Mouse (Mus musculus): Measurements from ENCODE around the gene Obsl1.

Gene Obsl1

DNA sequence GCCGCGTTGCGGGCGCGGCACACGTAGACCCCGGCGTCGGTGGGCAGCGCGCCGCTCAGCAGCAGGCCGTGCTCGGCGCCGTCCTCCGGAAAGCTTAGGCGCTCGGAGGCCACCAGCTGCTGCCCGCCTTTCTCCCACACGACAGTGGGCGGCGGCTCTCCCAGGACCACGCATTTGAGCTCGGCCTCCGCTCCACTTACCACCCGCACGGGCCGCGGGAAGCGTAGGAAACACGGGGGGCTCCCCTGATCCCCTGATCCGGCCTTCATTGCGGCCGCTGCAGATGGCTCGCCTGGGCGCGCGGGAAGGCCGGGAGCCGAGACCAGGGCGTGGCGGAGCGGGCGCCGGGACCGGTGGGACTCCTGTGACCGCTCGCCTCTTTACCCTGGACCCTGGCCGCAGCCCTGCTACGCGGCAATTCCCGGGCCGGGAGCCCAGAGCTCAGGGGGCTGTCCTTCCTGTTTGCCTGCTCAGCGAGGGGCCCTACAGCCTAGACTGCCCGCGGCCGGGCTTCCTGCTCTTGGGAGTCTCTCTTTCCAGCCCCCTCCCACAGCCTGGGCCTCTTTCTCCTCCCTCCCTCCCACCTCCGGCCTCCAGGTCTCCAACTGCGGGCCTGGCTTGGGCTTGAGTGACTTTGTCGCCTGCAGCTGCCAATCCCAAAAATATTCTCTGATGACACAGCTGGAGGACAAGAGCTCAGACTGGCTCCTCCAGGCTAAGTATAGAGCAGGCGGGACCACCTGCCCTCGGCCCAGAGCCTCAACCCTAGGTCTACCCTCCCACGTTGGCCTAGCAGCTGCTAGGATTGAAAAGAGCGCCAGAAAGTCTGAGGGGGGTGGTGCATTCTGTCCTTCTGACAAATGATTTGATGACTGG is at the start of gene Obsl1:
Gene Obsl1, minus strand, starts transcription at position 497 of the 876 bp plus-strand sequence.
- DNase-seq (ENCODE audit: low spot score): peak; percentile 90

DNA sequence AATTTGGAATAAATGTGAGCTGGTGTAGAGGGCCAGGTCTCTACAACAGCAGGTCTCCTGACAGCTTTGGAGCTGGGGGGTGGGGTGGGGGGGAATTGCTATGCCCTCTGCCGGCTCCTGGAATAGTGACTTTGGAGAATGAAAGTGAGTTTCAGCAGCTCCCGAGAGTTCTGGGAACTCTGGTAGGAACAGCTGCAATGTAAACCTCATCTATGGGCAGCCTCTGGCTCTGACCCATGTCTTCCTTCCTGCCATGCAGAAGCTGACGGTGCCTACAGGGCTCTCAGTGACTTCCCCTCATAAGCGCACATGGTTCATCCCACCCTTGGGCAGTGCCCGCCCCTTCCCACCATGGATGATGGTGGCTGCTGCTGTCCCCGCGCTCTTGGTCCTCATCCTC is 49.4 kb upstream of the Obsl1 start:
- DNase-seq (ENCODE audit: low spot score): no peak

DNA sequence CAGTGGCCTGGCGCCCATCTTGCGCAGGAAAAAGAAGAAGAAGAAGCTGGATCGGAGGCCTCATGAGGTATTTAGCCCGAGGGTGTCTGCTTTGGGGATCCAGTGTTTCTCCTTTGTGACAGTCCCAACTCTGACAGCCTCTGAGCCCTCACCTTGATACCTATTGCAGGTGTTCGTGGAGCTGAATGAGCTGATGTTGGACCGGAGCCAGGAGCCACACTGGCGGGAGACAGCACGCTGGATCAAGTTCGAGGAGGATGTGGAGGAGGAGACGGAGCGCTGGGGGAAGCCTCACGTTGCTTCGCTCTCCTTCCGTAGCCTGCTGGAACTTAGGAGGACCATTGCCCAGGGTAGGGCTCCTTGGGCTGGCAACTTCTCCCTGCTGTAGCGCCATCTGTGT is 44.3 kb upstream of the Obsl1 start:
- no peak for DNase-seq (ENCODE audit: low spot score)

DNA sequence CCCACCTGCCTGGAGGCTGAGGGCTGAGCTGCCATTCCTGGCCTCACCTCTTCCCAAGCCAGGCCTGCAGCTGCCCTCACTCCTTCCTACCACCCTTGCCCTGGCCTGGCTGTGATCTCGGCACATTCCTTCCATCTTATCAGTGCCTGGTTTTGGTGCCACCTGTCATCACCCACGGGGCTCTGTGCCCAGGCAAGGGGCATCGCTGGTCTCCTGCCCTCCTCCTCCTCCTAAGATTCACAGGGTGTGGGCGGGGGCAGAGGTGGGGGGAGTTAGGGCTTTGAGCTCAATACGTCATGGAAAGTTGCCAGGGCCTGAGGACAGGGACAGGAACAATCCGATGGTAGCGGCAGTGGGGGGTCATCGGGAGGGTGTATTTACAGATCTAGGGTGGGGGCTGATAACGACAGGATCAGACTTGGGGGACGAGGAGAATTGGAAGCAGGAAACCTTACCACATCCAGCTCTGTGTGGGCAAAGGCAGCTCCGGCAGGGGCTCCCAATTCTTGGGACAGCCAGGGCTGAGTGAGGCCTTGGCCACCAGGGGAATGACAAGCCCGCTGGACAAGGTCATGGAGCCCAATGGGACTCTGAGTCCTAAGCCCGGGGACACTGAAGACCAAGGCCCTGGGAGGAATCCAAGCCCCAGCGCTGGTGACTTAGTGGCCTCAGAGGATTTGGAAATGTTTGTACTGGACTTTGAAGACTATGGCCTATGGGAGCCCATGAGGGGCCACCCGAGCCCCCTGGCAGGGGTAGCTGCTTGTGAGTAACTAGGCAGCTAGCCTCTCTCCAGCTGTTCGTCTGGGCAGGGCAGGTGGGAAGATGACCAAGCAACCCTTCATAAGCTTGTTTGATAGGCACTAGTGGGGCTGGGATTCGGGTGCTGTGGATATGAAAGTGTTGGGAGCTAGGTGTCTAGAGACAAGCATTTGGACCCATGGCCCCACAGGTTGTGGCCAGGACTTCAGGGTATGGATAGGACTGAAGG is 43.3 kb upstream of the Obsl1 start:
- DNase-seq (ENCODE audit: low spot score): no peak

DNA sequence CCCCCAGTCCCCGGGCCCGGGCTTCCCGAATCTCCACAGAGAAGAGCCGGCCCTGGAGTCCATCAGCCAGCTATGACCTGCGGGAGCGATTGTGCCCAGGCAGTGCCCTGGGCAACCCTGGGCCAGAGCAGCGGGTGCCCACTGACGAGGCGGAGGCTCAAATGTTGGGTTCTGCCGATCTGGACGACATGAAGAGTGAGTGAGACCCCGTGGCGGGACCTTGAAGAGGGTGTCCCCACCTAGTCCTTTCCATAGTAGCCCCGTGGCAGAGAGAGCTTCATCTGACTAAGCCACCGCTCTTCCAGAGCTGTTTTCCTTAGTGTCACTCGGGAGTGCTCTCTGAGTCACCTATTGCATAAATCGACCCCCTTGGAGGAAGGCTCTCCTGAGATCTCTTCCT is 42.6 kb upstream of the Obsl1 start:
- no peak for DNase-seq (ENCODE audit: low spot score)

DNA sequence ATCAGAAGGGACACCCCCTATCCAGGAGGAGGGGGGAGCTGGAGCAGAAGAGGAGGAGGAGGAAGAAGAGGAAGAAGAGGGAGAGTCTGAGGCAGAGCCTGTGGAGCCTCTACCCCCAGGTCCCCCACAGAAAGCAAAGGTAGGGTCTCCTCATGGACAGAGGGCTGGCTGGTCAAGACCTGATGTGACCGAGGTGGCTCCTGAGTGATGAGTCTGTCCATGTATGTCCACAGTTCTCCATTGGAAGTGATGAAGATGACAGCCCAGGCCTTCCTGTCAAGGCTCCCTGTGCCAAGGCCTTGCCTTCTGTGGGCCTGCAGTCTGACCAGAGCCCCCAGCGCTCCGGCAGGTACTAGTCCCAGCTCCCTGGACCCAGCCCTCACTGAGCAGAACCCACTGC is 41.8 kb upstream of the Obsl1 start:
- DNase-seq (ENCODE audit: low spot score): no peak

DNA sequence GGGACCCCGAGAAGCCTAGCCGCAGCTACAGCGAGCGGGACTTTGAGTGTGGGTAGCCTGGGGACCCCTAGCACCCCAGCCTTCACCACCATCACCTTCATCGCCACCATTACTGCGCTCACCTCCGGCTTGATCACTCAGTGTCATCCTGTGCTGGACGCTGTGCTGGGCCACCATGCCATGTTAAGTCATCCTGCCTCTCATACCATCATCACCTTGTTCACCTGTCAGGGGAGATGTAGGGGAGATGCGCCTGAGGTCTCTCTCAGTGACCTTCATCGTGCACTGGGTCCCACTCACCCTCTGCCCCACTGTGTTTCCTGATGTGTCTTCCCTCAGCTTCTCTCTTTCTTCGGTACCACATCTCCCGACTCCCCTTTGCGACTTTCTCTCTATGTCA is 41.1 kb upstream of the Obsl1 start:
- no peak for DNase-seq (ENCODE audit: low spot score)

DNA sequence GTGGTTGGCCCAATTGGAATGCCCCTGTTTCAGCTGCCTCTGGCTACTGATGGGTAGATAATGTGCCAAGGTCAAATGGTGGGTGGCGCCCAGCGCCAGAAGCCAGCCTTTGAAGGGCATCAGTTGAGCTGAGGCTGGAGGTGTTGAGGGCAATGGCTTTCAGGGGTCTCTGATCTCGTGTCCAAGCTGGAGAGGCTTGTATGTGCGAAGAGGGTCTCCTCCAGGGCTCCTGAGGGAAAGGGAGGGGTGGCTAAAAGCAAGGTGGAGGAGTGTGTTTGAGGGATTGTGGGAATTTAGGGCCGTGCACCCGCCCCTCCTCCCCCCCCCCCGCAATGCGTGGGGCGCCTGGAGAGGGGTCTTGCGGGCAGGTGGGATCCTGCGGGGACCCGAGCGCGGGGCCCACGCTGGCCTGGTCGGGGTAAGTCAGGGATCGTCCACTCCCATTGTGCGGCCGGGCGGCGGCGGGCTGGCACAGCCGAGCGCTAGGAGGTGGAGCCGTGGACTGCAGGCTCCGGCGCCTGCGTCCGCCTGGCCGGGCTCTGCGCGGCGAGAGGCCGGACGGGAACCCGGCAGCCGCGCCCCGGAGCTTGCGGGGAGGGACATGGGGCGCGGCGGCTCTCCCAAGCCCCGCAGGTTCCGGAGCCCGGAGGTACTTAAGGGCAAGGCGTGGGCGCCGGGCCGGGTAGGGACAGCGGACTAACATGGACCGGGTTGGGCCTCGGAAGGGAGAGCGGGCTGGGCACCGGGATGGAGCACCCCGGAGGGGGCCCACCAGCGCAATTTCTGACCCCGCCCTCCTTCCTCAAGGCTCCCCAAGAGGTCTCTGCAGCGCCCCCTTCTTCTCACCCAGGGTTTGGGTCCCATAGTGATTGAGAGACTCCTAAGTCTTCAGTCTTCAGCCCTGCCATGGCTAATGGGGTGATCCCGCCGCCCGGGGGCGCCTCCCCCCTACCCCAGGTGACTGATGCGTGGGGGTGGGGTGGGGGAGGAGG is 40.0 kb upstream of the Obsl1 start, which contains the start of gene Slc4a3:
Gene Slc4a3, plus strand, starts transcription at position 302 of the 992 bp plus-strand sequence.
- peak; percentile 78 for DNase-seq (ENCODE audit: low spot score)

DNA sequence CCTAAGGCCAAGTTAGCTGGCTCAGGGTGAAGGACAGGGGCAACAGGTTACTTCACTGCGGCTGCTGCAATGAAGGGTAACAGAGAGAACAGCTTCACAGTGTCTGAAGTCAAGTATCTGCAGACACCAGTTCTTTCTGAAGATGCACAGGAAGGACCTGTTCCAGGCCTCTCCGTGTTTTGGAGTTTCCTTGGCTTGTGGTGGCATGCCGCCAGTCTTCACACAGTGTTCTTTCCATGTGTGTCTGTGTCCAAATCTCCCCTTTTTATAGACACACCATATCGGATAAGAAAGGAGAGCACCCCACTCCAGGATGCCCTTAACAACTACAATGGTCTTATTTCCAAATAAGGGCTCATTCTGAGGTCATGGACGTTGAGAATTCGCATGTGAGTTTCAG is 38.1 kb upstream of the Obsl1 start:
- DNase-seq (ENCODE audit: low spot score): no peak

DNA sequence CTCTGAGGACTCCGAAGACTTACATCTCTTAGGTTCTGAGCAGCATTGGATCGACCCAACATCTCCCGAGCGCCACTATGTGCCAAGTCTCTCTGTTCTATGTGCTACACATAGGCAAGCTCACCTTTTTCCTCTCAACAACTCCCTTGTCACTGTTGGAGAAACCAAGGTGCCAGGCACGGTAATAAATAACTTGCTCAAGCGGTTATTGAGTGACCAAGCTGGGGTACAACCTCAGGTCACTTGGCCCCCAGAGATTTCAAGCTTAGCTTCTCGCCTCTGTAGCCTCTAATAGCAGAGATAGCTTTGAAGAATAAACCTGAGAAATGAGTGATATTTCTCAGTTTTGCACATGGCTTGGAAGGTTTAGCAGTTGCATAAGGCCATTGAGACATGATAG is 35.2 kb upstream of the Obsl1 start:
- DNase-seq (ENCODE audit: low spot score): no peak

DNA sequence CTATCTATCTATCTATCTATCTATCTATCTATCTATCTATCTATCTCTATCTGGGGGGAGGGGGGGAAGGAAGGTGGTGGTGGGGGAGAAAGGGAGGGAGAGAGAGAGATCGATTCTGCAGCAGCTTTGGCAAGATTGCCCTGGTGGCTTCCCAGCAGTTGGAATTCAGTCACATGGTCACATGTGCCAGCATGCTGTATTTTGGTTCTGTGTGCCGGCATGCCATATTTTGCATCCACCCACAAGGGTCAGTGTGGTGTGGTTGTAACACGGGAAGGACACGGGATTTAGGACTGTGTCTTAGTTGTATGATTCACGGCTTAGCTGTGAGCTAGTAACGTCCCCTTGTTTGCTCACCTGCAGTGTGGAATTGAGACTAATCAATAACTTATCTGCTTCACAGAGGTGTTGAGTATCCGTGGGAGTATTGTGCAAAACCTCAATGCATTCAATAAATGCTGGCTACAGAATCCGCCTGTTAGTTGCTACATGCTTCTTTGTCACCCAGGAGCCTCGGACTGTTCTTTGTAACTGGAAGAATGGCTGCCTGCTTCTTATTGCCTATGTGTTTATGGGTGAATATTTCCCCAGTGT is 32.4 kb upstream of the Obsl1 start:
- DNase-seq (ENCODE audit: low spot score): no peak

DNA sequence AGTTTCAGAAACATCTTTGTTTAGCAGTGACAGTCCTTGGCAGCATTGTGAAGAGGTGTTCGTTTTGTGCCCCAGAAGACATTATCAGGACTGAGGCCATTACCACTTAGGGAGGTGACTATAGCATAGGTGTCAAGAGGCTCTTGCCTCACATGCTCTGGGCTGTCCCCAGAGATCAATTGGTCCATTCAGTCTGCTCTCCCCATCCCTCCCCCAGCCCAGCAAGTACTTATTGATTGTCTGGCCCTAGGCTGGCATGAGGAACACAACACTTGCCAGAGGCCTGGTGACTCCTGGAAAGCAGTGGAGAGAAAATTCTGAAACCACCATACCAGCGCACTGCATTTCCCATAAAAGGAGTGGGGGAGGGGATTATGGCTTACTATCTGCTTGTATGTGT is 31.3 kb upstream of the Obsl1 start:
- no peak for DNase-seq (ENCODE audit: low spot score)

DNA sequence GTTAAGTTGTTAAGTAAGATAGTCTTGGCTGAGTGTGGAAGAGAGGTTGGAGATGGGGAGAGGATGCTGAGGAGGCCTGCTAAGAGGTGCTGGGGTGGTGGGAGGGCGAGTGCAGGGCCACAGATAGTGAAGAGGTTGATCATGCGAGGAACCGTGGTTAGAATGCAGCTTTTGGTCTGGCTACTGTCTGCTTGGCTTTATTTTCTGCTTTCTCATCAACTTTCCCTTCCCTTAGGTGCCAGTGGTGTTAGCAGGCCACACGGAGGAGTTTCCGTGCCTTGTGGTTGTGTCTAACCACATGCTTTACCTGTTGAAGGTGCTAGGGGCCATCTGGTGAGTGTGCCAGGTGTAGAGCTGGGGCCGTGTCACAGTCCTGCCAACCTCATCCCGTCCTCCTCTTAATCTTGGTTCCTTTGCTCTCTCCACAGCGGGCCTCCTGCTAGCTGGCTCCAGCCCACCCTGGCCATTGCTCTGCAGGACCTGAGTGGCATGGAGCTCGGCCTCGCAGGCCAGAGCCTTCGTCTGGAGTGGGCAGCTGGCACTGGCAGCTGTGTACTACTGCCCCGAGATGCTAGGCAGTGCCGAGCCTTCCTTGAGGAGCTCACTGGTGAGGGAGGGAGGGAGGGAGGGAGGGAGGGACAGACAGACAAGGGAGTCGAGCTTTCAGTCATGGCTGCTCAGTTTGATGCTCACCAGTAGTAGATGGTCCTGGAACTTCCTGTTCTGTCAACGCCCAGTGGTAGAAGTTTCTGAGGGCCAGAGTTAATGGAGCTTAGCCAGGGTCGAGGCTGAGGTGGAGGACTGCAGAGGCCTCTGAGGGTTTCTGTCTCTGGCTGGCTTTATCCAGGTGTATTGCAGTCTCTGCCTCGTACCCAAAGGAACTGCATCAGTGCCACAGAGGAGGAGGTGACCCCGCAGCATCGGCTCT is 27.3 kb upstream of the Obsl1 start:
- no peak for DNase-seq (ENCODE audit: low spot score)

DNA sequence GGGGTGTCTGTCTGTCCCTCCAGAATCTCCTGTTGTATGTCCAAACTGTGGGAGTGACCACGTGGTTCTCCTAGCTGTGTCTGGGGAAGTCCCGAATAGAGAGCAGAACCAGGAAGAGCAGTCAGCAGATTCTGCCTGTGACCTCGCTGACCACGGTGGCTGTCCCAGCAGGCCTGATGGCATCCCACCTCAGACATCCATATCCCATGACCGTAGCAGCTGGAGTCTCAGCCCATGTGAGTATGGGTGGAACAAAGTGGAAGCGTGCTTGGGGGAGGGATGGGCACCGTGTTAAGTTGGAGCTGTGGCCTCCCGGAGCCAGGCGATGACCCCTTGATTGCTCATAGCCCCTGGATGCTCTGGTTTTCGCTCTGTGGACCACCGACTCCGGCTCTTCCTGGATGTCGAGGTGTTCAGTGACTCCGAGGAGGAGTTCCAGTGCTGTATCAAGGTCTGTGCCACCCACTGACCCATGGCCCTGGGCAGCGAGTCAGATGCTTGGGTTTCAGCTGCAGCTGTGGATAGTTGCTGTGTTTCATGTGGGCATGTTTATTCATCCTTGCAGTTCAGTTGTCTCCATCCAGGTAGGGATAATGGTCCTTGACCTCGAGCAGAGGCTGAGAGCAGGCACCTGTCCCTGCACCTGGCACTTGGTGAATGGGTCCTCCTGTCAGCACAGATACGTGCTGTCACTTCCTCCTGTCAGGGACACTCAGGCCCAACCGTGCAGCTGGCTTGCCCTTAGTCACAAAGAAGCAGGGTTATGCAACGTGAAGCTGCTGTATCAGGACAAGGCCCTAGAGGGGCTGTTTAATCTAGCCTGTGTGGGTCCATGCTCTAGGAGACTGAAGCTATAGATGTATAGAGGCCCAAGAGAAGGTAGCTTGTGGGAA is 26.3 kb upstream of the Obsl1 start:
- no peak for DNase-seq (ENCODE audit: low spot score)

DNA sequence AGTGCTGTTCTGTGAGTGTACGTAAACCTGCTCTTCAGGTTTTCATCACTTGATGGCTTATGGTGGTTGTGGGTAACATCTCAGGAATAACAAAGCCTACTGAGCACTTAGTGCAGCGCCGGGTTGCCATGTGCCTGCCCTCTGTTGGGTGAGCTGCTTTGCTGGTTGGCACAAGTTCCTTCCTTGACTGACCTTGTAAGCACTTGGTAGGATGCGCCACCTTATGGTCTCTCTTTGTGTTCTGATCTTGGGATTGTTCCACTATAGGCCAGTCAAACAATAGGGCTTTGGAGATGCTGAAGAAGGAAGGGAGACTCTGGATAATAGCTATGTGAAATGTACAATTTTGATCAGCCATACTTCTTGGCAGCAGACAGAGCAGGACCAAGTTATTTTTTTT is 24.3 kb upstream of the Obsl1 start:
- no peak for DNase-seq (ENCODE audit: low spot score)

DNA sequence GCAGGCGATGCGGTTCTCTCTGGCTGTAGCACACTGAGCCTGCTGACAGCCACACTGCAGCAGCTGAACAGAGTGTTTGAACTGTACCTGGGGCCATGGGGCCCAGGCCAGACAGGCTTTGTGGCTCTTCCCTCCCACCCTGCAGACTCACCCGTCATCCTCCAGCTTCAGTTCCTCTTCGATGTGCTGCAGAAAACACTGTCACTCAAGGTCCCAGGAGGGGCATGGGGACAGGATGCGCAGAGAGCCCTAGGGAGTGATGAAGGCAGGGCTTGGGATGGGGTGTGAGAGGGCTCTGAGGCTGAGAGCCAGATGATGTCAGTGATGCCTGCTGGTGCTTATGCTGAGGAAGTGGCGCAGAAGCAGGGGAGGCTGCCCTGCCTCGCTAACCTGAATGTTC is 18.4 kb upstream of the Obsl1 start:
- no peak for DNase-seq (ENCODE audit: low spot score)

DNA sequence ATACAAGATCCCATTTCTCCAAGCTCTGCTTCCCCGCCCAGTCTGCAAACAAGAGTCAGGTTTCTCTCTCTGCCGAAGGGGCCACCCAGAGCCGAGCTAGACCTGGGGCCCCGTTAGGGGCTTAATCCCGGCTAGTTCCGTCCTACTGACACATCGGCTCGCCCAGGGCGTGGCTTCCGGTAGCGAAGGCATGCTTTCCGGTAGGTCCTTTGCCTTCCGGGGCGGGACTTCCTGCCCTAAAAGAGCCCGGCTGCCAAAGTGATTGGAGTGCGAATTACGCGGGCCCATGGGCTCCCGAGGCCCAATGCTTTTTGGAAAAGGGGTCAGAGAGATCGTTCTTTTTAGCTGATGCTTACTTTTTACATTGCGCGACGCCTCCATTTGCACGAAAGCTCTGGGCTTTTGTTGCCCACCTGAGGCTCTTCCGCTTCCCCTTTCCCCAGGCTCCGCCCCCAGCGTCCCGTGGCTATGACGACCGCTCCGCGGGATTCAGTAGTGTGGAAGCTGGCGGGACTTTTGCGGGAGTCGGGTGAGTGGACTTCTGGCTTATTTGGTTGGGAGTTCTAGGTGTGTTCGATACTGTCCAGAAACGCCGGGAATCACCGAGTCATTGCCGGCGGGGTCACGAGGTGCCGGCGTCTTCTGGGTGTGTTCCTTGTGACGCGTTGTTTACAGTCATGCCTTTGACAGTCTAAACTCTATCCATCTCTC is 15.2 kb upstream of the Obsl1 start, which contains the start of gene Stk11ip:
Gene Stk11ip, plus strand, starts transcription at position 209 of the 711 bp plus-strand sequence.
- DNase-seq (ENCODE audit: low spot score): peak; percentile 99

DNA sequence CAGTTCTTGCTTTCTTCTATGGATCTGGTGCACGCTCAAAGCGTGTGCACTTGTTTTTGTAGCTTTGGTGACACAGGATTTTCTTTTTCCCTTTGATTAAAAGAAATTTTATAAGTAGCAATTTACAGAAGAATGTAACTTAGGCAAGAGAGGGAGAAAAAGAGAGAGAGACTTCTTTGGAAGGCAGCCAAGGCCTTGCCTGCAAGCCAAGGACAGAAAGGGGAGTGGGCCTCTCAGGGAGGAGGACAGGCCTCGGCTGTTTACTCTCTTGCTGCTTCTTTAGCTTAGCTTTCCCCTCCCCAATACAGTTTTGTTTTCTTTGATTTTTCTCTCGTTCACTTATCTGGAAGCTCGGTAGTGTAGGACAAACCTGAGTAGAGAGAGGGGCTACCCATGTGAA is 13.3 kb upstream of the Obsl1 start:
- no peak for DNase-seq (ENCODE audit: low spot score)

Measured in embryo, embryonic 10.5 days (tissue).